Mouse (Mus musculus) hindbrain, embryonic 16.5 days (tissue): ENCODE data around the gene Olfr667. TPM values are rescaled to one million over a fixed set of nuclear protein-coding genes. Genes with fewer than 3 reads are reported as not detected.
"Not testable (repeated sequence)": the region's sequence is repeated elsewhere in the genome, so short reads cannot be mapped to it uniquely, and the experiment has no call there.

ENCODE experiments used
- ATAC-seq: fragments of 200-750 bp; cut with Nextera tagmentation; 2 replicates; pipeline ENCODE4 v1.8.0; 2017; ENCODE audit warnings: moderate TSS enrichment, moderate library complexity
- H3K27ac ChIP-seq: fragments of 300-500 bp; sonication (generic); 2 replicates; pipeline ENCODE4 v1.5.1; 2014; ENCODE audit warnings: low read depth, mild to moderate bottlenecking, control low read depth, low read length, moderate library complexity
- H3K27me3 ChIP-seq: fragments of 300-500 bp; sonication (generic); replicated peaks from 2 replicates; pipeline ENCODE4 v1.6.1; 2014; ENCODE audit warnings: low read length; ENCODE audit not compliant: control insufficient read depth, insufficient read depth
- H3K36me3 ChIP-seq: fragments of 300-500 bp; sonication (generic); 2 replicates; pipeline ENCODE4 v1.6.1; 2014; ENCODE audit warnings: mild to moderate bottlenecking, low read length, moderate library complexity, mixed read lengths; ENCODE audit not compliant: control insufficient read depth, insufficient read depth
- H3K4me1 ChIP-seq: fragments of 300-500 bp; sonication (generic); 2 replicates; pipeline ENCODE4 v1.6.1; 2014; ENCODE audit warnings: low read depth, low read length; ENCODE audit not compliant: control insufficient read depth, insufficient read depth
- H3K4me2 ChIP-seq: fragments of 300-500 bp; sonication (generic); 2 replicates; pipeline ENCODE4 v1.6.1; 2014; ENCODE audit warnings: mild to moderate bottlenecking, low read length, control low read depth, moderate library complexity
- H3K4me3 ChIP-seq: fragments of 300-500 bp; sonication (generic); 2 replicates; pipeline ENCODE4 v1.5.1; 2014; ENCODE audit warnings: mild to moderate bottlenecking, low read length, control low read depth, moderate library complexity
- H3K9ac ChIP-seq: fragments of 300-500 bp; sonication (generic); 2 replicates; pipeline ENCODE4 v1.6.1; 2014; ENCODE audit warnings: low read depth, mild to moderate bottlenecking, control low read depth, low read length, moderate library complexity
- H3K9me3 ChIP-seq: fragments of 300-500 bp; sonication (generic); 2 replicates; pipeline ENCODE4 v1.6.1; 2014; ENCODE audit warnings: mild to moderate bottlenecking, low read length, moderate library complexity; ENCODE audit not compliant: control insufficient read depth
- WGBS: fragments of 180-500 bp; shearing (Covaris S2); extraction: QIAGEN DNeasy Blood & Tissue Kit; methylation state at CpG from one replicate; pipeline ENCODE4 v1.1.7; 2014; 5-methylcytosine and 5-hydroxymethylcytosine counted together
- polyA plus RNA-seq: library from polyadenylated mRNA; unstranded; fragments of >200 nt; fragmentation: Nextera tagmentation; extraction: Ambion mirVana; gene quantifications from 2 replicates; pipeline ENCODE4 v1.2.1, GENCODE M21; 2015

Gene Olfr667
- not detected in 2 replicates for polyA plus RNA-seq

DNA sequence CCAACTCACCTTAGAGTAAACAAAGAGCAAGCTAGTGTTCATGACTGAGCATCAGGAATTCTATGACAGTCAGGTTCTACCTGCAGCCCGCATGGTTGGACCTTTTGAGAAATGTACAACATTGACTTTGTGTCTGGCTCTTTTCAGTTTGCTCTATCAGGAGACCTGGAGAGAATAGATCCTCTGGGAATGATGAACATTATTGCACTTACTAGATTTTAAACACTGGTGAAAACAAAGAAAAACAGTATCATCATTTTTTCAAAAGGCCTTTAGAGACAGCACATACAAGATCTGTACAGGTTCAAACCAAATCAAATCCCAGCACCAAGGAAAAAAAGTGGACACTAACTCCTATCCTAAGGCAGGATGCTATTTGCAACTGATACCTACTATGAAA, at the start of gene Olfr667:
Gene Olfr667, minus strand, starts transcription at position 101 of the 400 bp plus-strand sequence.
- Histone ChIP-seq H3K4me1 (no peaks in the 10 kb centered on the region), H3K27me3 (no peaks in the 10 kb centered on the region), H3K9ac (no peak within 1 kb of the TSS), H3K36me3 (no peaks in the 10 kb centered on the region), H3K4me3 (no peak within 1 kb of the TSS), H3K27ac (no peak within 1 kb of the TSS), H3K9me3 (no peaks in the 10 kb centered on the region), H3K4me2 (no peak within 1 kb of the TSS)
- WGBS, result 92% methylated on average over 1 of the region's 1 CpGs
- no peak for ATAC-seq

DNA sequence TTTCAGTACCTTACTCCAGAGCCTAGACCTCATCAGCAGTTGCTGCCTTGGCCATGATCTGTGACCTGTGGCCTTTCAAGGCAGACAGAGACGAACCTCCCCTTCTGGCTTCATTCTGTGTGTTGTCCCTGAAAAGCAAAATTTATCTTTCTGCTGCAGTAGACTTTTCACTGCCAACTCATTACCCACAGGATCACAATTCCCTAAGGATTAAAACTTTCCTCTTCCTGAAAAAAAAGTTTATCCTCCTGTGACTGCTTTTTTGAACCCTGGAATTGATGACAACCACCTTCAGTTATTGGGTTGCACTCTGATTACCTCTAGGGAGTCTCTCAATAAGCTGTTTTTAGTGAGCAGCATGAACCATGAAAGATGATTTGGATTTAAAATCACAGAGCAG, 41.2 kb upstream of the Olfr667 start, which contains the start of gene Olfr670:
Gene Olfr670, minus strand, starts transcription at position 101 of the 400 bp plus-strand sequence.
- H3K4me1 ChIP-seq, result no peaks in the 10 kb centered on the region
- H3K4me2 ChIP-seq, result no peak within 1 kb of the TSS
- 67% methylated on average over 1 of the region's 1 CpGs for WGBS
- no peak within 1 kb of the TSS for H3K27ac ChIP-seq
- no peaks in the 10 kb centered on the region for H3K36me3 ChIP-seq
- no peaks in the 10 kb centered on the region for H3K9me3 ChIP-seq
- H3K27me3 ChIP-seq, result no peaks in the 10 kb centered on the region
- H3K9ac ChIP-seq, result no peak within 1 kb of the TSS
- no peak for ATAC-seq
- H3K4me3 ChIP-seq, result no peak within 1 kb of the TSS

DNA sequence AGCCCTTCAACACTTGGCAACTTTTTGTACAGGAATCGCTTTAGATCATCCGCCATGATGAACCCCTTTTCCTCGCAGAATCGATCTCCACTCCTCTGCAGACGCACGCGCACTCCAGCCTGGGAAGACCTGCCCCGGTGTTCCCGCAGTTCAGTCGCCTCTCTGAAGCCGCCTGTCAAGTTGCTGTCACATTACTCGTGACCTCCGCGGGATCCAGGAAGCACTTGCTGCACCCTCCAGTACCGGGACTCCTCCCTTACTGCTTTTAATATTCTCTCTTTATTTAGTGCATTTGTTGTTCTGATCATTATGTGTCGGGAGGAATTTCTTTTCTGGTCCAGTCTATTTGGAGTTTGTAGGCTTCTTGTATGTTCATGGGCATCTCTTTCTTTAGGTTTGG, 29.0 kb upstream of the Olfr667 start:
- H3K36me3 ChIP-seq, H3K27me3 ChIP-seq, H3K4me2 ChIP-seq, ATAC-seq, H3K9ac ChIP-seq, H3K4me3 ChIP-seq, H3K27ac ChIP-seq, H3K9me3 ChIP-seq, H3K4me1 ChIP-seq: not testable (repeated sequence)
- WGBS, result 96% methylated on average over 16 of the region's 16 CpGs

DNA sequence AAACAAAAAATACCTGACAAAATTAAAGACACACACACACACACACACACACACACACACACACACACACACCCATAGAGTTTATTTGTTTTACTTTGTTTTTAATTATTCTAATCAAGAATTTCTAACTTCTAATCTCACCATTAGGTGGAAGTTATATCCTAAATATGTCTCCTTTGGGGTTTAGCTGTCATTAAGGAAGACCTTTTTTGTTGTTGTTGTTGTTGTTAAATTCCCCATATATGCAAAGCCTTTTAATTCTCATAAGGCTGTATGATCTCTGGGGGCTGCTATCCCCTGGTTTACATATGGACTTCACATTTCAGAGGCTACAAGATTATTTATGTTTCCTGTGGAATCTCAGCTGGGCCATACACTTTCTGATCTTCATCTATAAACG, 12.7 kb upstream of the Olfr667 start, which contains the start of gene Olfr669:
Gene Olfr669, plus strand, starts transcription at position 301 of the 400 bp plus-strand sequence.
- Histone ChIP-seq H3K4me3 (no peak within 1 kb of the TSS), H3K9me3 (no peaks in the 10 kb centered on the region), H3K27ac (no peak within 1 kb of the TSS), H3K36me3 (no peaks in the 10 kb centered on the region), H3K4me2 (no peak within 1 kb of the TSS), H3K4me1 (no peaks in the 10 kb centered on the region), H3K27me3 (no peaks in the 10 kb centered on the region), H3K9ac (no peak within 1 kb of the TSS)
- ATAC-seq, result no peak
- 87% methylated on average over 1 of the region's 1 CpGs for WGBS

DNA sequence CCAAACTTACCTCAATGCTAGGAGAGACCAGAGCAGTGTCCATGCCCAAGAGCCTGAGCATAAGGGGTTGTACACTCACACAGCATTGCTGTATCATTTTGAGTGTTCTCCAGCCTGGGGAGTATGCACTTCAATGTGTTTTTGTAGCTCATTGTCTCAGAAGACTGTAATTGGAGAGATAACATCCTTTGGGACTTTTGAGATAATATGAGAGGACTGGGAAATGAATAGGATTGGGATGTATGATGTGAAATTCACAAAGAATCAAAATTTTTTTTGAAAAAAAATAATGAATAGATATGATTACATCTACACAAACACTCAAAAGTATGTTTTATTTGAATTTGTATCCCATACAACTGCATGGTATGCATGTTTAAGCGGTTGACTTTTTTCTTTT, 6.7 kb upstream of the Olfr667 start, which contains the start of gene Olfr668:
Gene Olfr668, minus strand, starts transcription at position 101 of the 400 bp plus-strand sequence.
- Histone ChIP-seq H3K9me3 (no peaks in the 10 kb centered on the region), H3K36me3 (no peaks in the 10 kb centered on the region), H3K27me3 (no peaks in the 10 kb centered on the region), H3K27ac (no peak within 1 kb of the TSS), H3K4me3 (no peak within 1 kb of the TSS), H3K4me2 (no peak within 1 kb of the TSS), H3K9ac (no peak within 1 kb of the TSS), H3K4me1 (no peaks in the 10 kb centered on the region)
- ATAC-seq, result no peak
- 64% methylated on average over 1 of the region's 1 CpGs for WGBS

DNA sequence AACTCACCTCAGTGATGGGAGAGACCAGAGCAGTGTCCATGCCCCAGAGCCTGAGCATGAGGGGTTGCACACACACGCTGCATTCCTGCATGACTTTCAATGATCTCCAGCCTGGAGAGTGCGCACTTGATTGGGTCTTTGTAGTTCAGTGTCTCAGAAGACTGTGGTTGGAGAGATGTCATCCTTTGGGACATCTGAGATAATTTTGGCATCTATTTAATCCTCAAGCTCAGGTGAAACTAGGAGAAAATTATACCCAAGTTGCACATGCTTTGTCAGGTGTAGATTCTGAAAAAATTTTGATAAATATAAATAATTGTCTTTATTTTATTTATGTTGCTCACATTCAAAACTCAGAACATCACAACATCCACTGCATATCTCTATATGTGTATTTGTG, 25.4 kb downstream of the Olfr667 start, which contains the start of gene Olfr666:
Gene Olfr666, minus strand, starts transcription at position 101 of the 400 bp plus-strand sequence.
- ATAC-seq, result no peak
- Histone ChIP-seq H3K4me2 (no peak within 1 kb of the TSS), H3K9ac (no peak within 1 kb of the TSS), H3K27me3 (no peaks in the 10 kb centered on the region), H3K4me3 (no peak within 1 kb of the TSS), H3K4me1 (no peaks in the 10 kb centered on the region), H3K36me3 (no peaks in the 10 kb centered on the region), H3K27ac (no peak within 1 kb of the TSS), H3K9me3 (no peaks in the 10 kb centered on the region)
- 90% methylated on average over 2 of the region's 2 CpGs for WGBS

DNA sequence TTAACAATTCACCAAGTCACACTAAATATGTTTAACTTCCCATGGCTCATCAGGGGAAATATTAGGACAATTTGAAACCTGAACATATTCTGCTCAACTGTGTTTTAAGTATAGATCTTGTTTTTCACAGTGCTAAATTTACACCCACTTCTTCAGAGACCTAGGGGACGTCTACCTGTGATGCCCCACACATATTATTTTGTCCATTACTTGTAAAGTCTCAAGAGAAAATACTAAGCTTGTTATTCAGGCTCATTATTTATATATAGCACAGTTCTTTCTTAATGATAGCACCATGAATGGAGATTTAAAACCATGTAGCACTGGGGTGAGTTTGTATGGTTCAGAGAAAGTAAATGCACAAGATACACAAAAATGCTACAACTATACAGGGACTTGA, 43.6 kb downstream of the Olfr667 start, which contains the start of gene Olfr665:
Gene Olfr665, plus strand, starts transcription at position 301 of the 400 bp plus-strand sequence.
- H3K9me3 ChIP-seq, result no peaks in the 10 kb centered on the region
- no peak within 1 kb of the TSS for H3K4me3 ChIP-seq
- ATAC-seq, result no peak
- no peak within 1 kb of the TSS for H3K27ac ChIP-seq
- H3K9ac ChIP-seq, result no peak within 1 kb of the TSS
- H3K4me2 ChIP-seq, result no peak within 1 kb of the TSS
- no peaks in the 10 kb centered on the region for H3K36me3 ChIP-seq
- 48% methylated on average over 1 of the region's 1 CpGs for WGBS
- no peaks in the 10 kb centered on the region for H3K4me1 ChIP-seq
- H3K27me3 ChIP-seq, result no peaks in the 10 kb centered on the region

Other genes starting within 250 kb of the Olfr667 start
- gene Olfr661, start 235.0 kb downstream of the Olfr667 start, polyA plus RNA-seq, result not detected in 2 replicates
- not detected in 2 replicates for gene Usp17le, start 144.0 kb downstream of the Olfr667 start, polyA plus RNA-seq
- not detected in 2 replicates for gene Usp17lb, start 78.9 kb downstream of the Olfr667 start, polyA plus RNA-seq
- gene Usp17la, start 64.5 kb downstream of the Olfr667 start, polyA plus RNA-seq, result not detected in 2 replicates
- not detected in 2 replicates for gene Olfr665, start 43.5 kb downstream of the Olfr667 start, polyA plus RNA-seq
- not detected in 2 replicates for gene Olfr666, start 25.5 kb downstream of the Olfr667 start, polyA plus RNA-seq
- not detected in 2 replicates for gene Olfr668, start 6.6 kb upstream of the Olfr667 start, polyA plus RNA-seq
- gene Olfr669, start 12.8 kb upstream of the Olfr667 start, polyA plus RNA-seq, result not detected in 2 replicates
- gene Olfr670, start 41.1 kb upstream of the Olfr667 start, polyA plus RNA-seq, result not detected in 2 replicates
- not detected in 2 replicates for gene Olfr671, start 57.6 kb upstream of the Olfr667 start, polyA plus RNA-seq
- not detected in 2 replicates for gene Olfr672, start 80.5 kb upstream of the Olfr667 start, polyA plus RNA-seq
- gene Olfr675, start 107.0 kb upstream of the Olfr667 start, polyA plus RNA-seq, result not detected in 2 replicates
- not detected in 2 replicates for gene Olfr676, start 111.2 kb upstream of the Olfr667 start, polyA plus RNA-seq
- gene Olfr677, start 129.9 kb upstream of the Olfr667 start, polyA plus RNA-seq, result not detected in 2 replicates
- gene Olfr678, start 143.0 kb upstream of the Olfr667 start, polyA plus RNA-seq, result not detected in 2 replicates
- gene Olfr679, start 159.7 kb upstream of the Olfr667 start, polyA plus RNA-seq, result not detected in 2 replicates
- gene Olfr680-ps1, start 171.3 kb upstream of the Olfr667 start, polyA plus RNA-seq, result not detected in 2 replicates
- not detected in 2 replicates for gene Olfr681, start 195.4 kb upstream of the Olfr667 start, polyA plus RNA-seq
- gene Olfr683, start 225.5 kb upstream of the Olfr667 start, polyA plus RNA-seq, result not detected in 2 replicates
- not detected in 2 replicates for gene Olfr684, start 242.2 kb upstream of the Olfr667 start, polyA plus RNA-seq